Mouse (Mus musculus) layer of hippocampus, postnatal 25 days (tissue): ENCODE data around the gene Fam209. TPM values are rescaled to one million over a fixed set of nuclear protein-coding genes. Genes with fewer than 3 reads are reported as not detected.

Experiments
- DNase-seq, 2 experiments: peaks; one replicate each; pipeline ENCODE4 v3.0.0; 2022; ENCODE audit warnings: mixed read lengths in 2 of 2, low spot score in 1 of 2; ENCODE audit errors: extremely low spot score in 1 of 2
- total RNA-seq, 2 experiments: library from RNA; stranded (reverse); gene quantifications; 2 replicates each; pipeline ENCODE4 v1.2.3; 2021

The Fam209 gene
- total RNA-seq, 2 experiments from 2014 or later = not detected

DNA sequence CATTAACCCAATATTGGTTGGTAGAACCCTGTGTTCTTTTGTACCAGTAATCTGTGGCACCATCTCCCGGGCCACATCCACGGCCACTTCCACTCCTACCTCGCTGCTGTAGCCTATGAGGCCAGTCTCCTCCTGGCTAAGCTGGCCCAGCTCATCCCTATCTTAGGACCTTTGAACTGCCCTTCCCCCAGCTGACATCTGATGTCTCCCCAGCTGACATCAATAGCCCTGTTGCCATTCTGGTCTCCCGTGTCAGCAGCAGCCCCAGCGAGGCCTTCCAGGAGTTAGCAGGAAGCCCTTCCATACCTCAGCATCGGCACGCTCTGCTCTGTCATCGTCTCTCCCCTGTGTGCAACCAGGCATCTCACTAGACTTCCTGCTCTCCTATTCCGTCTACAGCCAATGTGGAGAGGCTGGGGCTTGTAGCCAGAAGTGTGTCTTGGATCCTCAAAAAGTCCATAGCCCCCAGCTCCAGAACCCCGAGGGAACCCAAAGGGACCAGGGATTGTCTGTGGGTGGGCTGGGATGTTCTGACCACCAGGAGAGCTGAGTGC lies 4.5 kb downstream of the Fam209 start:
- DNase-seq = no peak

DNA sequence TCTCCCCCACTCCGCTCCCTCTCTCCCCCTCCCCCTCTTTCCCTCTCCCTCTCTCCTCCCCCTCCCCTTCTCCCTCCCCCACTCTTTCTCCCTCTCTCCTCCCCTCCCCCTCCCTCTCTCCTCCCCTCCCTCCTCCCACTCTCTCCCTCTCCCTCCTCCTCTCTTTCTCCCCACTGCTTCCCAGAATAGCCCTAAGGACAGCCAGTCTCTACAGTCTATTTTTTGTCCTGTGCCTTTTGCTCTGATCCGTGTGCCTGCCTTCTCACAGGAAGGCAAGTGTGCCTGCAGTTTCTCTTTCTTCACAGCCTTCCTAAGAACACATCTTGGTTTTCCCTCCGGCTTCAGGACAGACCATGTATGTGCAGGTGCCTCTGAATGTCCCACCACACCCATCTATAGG lies 5.0 kb downstream of the Fam209 start:
- DNase-seq = no peak

DNA sequence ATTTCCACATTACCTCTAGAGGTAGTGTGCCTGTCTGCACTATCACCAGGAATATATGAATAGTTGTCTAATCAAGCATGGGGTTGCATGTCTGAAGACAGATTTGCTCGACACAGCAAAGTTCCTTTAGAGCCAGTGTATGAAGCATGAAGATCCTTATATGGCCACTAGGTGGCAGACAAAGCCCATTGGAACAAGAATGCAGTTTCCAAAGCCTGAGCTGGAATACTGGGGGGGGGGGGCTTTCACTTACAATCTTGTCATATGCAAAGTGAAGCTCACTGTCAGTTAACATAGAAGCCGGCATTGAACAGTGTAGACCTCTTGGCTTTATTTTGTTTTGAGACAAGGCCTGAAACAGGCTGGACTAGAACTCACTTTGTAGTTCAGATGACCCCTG lies 5.5 kb downstream of the Fam209 start:
- peak in 1 of 2 experiments; percentile 43 for DNase-seq

DNA sequence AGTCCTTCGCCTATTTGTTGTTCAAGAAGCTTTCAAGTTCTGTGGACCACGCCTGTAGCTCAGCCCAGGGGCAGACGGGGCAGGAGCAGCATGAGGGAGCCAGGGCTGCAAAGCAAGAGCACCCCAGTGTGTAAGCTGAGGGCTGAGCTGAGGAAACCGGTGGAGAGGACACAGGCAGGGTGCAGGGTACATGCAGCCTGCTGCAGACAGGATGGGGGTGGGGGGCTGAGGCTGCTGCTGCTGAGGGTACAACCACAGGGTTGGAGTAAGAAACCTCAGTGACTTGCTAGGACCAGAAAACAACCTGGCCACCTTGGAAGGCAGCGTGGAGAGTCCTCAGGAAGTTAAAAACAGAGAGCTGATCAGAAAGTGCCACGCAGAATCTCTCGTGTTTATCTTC lies 8.0 kb downstream of the Fam209 start:
- DNase-seq = no peak

DNA sequence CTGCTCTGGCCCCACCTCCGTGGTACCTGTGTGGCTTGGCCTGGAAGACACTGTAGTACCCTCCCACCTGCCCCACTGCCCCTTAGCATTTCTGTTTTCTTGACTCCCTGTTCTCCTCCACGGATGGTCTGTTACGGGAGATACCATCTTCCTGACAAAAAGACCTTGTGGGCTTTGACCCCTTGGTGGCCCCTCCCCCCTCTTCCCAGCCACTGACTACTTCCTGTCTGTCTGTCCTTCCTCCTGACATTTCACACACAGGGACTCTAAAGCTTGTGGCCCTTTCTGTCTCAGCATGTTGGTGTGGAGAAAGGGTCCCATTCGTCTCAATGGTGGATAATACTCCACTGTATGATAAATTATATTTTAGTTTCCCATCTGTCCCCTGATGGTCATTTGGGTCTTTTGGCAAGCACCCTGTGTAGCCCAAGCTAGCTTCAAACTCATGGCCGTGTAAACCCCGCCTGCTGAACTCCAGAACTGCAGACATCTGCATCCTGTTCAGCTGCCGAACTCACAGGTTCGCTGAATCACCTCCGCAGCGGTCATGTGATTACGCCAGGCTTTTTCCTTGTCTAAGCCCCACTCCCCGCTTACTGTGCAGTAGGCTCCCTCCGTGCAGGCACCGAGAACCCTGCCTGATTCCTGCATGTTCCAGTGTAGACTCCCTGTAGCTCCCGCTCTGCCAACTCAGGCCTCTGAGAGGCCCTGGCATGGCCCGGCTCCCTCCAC lies 9.5 kb downstream of the Fam209 start:
- DNase-seq = no peak

DNA sequence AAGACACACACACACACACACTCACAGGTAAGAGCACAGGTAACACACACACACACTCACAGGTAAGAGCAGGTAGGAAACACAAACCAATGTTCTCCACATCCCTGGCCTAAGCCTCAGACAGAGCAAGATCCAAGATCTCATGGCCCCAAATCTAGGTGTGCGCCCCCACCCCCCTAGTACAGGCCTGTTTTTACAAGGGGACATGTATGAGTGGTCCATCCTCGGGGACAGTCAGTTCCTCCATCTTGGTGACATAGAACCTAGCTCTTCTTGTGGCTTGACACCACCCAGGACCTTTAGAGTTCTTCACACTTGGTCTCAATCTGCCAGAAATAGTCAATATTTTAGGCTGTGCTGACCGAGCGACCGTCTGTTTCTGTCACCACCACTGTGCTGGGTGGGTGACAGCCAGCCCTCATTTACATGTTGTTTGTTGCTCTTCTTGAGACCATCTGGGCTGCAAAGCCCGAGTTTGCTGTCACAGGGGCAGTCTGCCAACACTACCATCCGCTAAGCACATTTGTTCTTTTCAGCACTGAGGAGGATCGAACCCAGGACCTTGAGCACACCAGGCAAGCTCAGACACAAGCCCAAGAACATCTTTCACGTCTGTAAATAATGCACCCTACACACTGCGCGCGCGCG lies 11.6 kb downstream of the Fam209 start:
- peak in 1 of 2 experiments; percentile 38 for DNase-seq

DNA sequence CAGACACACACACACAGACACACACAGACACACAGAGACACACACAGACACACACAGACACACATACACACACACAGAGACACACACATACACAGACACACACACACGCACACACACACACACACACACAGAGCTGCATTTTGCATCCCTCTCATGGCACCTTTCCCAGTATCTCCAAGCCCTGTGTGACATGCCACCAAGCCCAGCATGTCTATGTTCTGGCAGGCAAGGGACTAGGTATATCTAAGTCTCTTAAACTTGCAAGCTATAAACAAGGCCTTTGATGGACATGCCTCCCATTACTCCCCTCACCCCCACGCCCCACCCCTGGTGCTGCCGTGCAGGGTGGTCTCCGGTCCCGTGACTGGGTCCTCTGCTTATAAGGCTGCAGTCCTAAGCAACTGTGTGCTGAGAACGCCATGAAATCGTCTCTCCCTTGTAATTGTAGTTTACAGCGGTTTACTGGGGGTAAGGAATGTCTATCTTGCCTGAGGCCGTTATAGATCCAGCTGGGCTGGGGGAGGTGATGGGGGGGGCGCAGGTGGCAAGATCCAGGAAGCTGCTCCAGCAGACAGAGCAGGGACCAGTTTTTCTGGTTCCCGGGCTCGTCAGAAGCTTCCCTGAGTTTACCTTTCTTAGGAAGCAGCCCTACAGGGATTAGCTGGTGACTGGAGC lies 12.5 kb downstream of the Fam209 start:
- no peak for DNase-seq

DNA sequence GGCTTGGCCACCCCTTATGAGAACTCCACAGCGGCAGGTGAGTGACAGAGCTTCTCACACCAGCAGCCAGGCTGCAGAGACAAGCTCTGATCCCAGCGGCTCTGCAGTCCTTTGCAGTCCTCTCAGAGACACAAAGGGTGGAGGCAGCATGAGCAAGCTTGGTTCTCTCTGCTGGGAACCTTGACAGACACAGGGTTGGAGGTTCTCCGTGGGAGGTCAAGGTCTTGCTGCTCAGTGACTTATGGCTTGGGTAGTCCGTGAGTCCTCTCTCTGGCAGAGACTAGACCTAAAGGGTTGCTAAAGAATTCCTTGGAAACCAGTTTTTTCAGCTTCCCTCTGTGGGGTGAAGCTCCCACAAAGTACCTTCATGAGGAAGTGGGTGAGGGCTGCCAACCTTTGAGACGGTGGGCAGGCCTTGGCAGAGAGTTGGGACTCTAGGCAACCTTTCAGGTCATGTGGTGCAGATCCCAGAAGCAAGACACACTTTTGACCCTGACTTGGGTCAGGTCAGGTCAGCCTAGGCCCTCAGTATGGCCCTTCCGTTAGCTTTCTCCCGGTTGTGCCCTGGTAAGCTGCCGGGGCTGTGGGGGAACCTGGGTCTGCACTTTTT lies 24.5 kb downstream of the Fam209 start:
- no peak for DNase-seq

DNA sequence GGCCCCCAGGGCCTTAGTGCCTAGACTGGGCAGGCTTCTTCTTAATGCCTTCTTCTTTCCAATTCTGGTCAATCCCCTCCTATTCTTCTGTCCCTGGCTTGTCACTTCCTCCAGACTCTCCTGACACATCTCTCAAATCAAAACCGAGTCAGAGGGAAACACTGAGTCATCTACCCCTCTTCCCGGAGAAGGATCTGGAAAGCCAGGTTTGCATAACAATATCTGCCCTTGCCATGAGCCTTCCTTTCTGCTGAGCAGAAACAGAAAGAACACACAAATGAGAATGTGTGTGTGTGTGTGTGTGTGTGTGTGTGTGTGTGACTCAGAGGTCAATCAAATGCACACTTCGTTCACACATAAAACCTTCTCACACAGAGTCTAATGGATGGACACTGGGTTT lies 26.5 kb downstream of the Fam209 start:
- no peak for DNase-seq

DNA sequence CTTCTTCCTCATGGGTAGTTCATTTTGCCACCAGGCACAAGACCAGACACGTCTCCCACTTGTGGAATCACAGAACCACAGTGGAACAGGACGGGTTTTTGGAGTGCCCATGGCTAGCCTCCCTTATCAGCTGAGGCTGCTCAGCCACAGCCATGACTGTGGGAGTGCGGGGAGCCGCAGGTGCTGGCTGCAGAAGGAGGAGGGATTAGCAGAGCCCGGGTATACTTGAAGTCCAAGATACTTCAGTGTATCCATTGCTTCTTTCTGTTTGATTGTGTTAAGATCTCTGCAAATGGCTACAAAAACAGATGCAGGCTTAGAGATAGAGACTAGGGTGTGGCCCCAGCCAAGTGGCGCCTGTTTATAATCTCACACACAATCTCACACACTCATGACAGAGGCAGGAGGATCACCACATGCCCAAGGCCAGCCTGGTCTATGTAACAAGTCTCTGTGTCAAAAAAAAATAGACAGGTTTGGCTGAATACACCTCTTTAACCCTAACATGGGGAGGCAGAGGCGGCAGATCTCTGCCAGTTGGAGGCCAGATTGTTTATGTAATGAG lies 28.5 kb downstream of the Fam209 start:
- DNase-seq = no peak

DNA sequence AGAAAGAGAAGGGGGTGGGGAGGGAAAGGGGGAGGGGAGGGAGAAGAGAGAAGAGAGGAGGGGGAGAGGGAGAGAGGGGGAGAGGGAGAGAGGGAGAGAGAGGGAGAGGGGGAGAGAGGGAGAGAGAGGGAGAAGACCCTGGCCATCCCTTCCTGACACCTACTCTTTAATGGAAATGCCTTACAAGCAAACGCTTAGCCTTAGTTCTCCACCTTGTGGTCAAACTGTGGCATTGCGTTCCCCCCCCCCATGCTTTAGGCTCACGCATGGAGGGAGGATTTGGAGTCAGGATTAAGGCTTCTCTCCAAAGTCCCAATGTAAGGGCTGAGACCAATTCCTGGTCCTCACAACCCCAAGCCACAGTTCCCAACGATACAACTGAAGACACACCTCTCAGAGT lies 29.0 kb downstream of the Fam209 start:
- peak in 1 of 2 experiments; percentile 14 for DNase-seq

DNA sequence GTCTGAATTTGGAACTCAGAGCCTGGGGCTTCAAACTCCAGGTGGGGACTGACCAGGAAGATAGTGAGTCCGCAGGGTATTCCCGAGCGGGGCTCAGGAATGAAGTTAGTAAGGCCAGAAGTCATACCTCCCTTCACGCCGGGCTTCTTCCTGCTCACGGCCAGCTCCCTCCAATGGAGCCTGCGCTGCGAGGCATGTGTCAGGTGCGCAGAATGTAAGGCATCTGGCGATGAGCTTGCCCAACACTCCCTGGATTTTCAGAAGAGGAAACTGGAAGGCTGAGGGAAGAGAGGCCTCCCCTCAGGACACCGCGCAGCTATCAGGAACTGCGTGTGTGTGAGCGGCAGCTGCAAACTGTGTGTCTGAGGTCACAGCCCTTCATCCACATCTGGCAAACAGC lies 29.8 kb downstream of the Fam209 start:
- no peak for DNase-seq

DNA sequence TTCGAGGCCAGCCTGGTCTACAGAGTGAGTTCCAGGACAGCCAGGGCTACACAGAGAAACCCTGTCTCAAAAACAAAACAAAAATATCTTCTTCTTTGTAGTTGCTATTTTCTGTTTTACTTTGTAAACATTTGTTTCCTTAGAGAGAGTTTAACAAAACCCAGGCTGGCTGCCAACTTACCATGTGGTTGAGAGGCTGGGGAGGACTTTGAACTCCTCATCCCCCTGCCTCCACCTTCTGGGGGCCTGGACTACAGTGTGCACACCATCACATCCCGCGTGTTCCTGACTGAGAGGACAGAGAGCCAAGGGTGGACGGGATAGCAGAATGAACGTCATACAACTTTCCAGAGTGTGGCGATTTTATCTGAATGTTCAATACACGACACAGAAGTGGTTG lies 33.8 kb downstream of the Fam209 start:
- DNase-seq = no peak

DNA sequence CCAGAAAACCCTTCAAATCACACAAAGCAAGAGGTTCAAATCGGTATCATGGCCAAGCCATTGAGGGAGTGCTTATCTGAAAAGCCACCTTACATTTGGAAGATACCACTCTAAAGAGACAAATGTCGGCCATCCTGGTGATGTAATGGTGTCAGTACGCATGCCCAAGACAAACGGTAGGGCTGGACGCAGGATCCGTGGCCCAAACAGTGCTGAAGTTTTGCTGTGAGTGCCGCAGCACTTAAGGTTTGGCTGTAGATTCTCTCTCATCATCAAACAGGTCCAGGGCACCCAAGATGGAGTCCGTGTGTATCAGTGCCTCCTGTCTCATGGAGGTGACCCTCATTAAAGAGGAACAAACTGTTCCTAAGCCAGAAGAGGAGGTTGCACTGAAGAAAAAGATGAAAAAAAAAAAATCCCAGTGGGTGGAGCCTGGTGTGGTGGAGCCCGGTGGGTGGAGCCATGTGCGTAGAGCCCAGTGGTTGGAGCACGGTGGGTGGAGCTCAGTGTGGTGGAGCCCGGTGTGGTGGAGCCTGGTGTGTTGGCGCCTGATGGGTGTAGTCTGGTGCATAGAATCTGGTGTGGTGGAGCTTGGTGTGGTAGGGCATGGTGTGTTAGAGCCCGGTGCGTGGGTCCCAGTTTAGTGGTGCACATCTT lies 37.9 kb downstream of the Fam209 start:
- no peak for DNase-seq

DNA sequence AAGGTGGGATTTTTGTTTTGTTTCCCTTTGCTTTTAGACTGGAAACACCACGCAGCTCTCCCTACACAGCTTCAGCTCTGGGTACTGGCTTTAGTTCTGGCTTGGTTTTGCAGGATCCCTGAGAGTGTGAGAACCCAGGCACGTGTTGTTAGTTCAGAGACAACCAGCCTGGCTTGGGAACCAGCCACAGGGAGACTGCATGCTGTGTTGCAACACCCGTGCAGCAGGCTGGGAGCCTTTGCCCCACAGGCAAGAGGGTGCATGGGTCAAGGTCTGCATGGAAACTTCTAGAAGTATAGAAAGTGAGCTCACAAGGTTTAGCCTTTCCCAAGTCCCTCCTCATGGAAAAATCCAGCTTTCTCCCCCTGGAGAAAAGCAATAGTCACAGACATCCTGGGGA lies 38.6 kb downstream of the Fam209 start:
- no peak for DNase-seq

DNA sequence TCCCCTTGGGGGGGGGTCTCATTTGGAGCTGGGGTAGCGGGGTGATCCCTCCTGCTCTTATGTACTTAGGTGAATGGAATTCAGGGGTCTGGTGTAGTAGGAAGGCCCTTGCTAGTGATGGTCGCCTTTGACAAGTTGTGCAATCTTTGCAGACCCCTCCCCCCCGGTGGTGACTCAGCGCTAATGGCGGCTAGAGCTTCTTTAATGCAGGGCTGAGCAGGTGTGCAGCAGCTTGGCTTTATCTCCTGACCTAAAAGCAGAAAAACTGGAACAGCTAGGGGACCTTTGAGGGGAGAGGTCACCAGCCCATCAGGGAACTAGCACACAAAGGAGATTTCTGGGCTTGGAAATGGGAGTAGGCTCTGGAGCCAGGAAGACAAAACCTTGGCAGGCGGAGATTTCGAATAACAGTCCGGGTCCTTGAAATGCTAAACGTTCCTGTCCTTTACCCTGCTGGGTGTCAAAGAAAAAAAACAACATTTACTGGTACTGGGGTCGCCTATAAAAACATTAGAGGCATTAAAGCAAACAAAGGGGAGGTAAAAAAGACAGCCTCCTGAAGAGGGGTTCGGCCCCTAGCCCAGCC lies 44.2 kb downstream of the Fam209 start:
- DNase-seq = no peak

DNA sequence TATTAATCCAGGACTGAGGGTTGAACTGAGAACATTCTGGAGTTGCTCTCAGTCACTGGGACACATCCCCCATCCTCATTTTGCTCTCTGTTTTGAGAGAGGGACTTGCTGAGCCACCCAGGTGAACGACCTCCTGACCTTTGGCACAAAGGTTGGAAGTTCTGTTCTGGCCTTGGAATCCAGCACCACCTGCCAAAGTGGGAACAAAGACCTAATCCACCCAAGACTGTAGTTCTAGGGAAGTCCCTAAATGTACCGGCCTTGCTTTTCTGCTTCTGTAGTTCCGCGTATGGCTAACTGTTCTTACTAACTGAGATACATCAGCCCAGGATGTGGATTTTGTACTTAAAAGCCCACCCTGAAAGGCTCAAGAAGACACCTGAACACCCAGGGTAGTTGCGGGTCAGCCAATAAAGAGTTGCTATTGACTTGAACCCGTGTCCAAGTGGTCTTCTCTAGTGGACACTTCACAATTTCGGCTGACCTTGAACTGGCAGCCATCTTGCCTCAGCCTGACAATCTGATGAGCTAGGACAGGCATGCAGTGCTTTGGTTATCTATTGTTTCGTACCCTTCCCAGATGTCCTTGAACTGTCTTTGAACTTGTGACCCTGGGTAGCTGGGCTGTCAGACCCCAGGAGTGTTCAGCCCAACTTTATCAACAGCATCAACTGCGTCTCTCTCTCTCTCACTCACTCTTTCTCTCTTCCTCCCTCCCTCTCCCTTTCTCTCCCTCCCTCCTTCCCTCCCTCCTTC lies 48.5 kb downstream of the Fam209 start:
- DNase-seq = no peak

DNA sequence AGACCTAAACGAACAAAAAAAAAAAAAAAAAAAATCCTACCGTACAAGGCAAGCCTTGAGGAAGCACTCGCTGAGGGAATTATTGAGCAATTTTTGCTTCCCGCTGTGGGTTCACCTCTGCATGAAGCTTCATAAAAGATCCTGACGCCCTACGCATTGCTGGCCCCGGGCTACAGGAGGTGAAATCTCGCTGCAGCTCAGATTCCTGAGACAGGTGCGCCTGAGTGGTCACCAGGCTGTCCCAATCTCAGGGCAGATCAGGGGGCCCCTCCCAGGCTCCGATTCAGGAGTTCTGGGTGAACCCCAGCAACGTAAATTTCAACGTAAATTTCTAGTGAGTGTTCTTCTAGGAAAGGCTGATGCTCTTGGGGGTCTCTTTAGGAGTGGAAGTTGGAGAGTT lies 50.2 kb downstream of the Fam209 start:
- DNase-seq = no peak
